Mouse (Mus musculus): ENCODE measurements around the gene Ccdc83.
A peak's percentile ranks its signal among the peaks of the same experiment; 100 is the strongest.

Gene Ccdc83

DNA sequence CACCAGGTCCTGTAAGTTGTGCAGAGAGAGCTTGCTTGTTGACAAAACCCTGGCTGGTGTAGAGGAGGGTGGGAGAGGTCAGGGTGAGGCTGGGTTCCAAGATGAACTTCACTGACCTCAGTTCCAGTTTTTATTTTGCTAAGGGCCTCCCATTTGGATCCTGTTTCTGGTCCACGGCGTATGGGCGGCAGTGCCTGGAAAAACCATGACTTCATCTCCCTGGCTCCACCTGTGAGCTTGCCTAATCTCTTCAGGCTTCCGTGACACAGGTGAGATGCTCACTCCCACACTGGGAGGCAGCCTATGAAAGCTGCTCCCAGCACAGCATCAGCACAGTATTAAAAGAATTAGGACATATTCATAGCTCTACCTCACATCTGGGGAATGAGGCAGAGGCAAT, 12.2 kb upstream of the Ccdc83 start:
- no peaks in the 10 kb centered on the region for H3K36me3 ChIP-seq (ENCODE audit: insufficient read depth, low read length)
- H3K4me3 ChIP-seq (replicated peaks; ENCODE audit: low read length), result no peak overlapping the region
- peaks cover 2% of the 10 kb centered on the region for H3K27me3 ChIP-seq (ENCODE audit: insufficient read depth, low read length)
- no peak for TF ChIP-seq NANOG (IDR thresholded peaks at IDR 0.05; ENCODE audit: borderline replicate concordance, low read length)
- no peak for TF ChIP-seq CTCF (conservative IDR thresholded peaks at IDR 0.05; ENCODE audit: low read length)
- no peak for TF ChIP-seq POU5F1 (IDR thresholded peaks at IDR 0.05; ENCODE audit: borderline replicate concordance, low read length)
- H3K4me1 ChIP-seq (replicated peaks; ENCODE audit: low read depth, low read length), result no peaks in the 10 kb centered on the region
- H3K9me3 ChIP-seq (ENCODE audit: low read length), result no peaks in the 10 kb centered on the region

DNA sequence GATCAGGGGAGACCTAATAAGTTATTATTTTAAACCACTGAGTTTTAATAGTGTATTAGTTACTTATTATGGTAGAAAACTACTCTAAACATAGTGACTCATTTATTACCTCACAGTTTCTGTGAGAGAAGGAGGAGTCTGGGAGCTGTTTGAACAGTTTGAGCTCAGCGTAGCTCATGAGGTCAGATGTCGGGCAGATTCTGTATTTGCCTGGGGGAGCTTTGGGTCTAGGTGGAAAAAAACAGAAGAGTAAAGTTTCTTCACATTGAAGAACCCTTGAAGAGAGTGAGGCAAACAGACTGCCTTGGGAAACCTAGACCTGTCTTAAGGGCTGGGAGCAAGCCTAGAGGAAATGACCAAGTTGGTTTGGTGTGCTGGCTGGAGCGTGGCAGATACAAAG, 11.7 kb upstream of the Ccdc83 start:
- H3K4me1 ChIP-seq (replicated peaks; ENCODE audit: low read depth, low read length), result no peaks in the 10 kb centered on the region
- no peak for TF ChIP-seq NANOG (IDR thresholded peaks at IDR 0.05; ENCODE audit: borderline replicate concordance, low read length)
- no peaks in the 10 kb centered on the region for H3K36me3 ChIP-seq (ENCODE audit: insufficient read depth, low read length)
- peaks cover 2% of the 10 kb centered on the region for H3K27me3 ChIP-seq (ENCODE audit: insufficient read depth, low read length)
- no peak overlapping the region for H3K4me3 ChIP-seq (replicated peaks; ENCODE audit: low read length)
- H3K9me3 ChIP-seq (ENCODE audit: low read length), result no peaks in the 10 kb centered on the region

DNA sequence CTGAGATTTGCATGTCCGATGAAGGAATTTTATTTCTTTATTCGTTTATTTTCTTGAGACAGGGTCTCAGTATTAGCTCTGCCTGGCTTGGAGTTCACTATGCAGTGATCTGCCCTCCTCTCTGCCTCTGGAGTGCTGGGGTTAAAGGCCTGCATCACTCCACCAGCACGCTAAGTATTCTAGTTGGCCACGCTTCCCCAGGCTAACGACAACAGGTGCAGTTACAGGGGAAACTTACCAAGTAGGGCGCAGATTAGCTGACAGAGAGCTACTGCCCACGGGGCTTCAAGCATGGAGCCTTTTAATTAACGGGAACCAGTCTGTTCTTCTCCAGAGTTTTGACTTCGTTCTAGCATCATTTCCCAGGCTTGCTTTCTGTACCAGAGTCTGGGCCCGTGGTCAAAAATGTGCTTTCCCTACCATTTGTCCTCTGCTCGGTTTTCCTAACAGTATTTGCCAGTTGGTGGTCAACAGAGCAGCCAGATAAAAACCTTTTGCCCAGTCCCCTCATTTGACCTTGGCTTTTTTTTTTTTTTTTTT, 9.1 kb upstream of the Ccdc83 start:
- TF ChIP-seq POU5F1 (IDR thresholded peaks at IDR 0.05; ENCODE audit: borderline replicate concordance, low read length) (no peak), CTCF (conservative IDR thresholded peaks at IDR 0.05; ENCODE audit: low read length) (no peak), NANOG (IDR thresholded peaks at IDR 0.05; ENCODE audit: borderline replicate concordance, low read length) (no peak)
- Histone ChIP-seq H3K27me3 (ENCODE audit: insufficient read depth, low read length) (peaks cover 2% of the 10 kb centered on the region), H3K4me1 (replicated peaks; ENCODE audit: low read depth, low read length) (no peaks in the 10 kb centered on the region), H3K4me3 (replicated peaks; ENCODE audit: low read length) (no peak overlapping the region), H3K36me3 (ENCODE audit: insufficient read depth, low read length) (no peaks in the 10 kb centered on the region), H3K9me3 (ENCODE audit: low read length) (no peaks in the 10 kb centered on the region)

DNA sequence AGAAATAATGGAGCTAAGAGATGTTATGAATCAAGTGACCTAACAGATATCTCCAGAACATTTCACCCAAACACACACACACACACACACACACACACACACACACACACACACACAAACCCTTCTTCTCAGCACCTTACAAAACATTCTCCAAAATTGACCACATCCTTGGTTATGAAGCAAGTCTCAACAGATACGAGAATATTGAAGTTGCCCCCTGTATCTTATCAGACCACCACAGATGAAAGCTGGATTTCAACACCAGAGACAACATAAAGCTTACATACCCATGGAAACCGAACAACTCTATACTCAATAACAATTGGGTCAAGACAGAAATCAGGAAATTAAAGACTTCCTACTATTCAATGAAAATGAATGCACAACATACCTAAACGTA, 4.6 kb upstream of the Ccdc83 start:
- peaks cover 5% of the 10 kb centered on the region for H3K4me1 ChIP-seq (replicated peaks; ENCODE audit: low read depth, low read length)
- H3K27me3 ChIP-seq (ENCODE audit: insufficient read depth, low read length), result peaks cover 2% of the 10 kb centered on the region
- no peak for TF ChIP-seq POU5F1 (IDR thresholded peaks at IDR 0.05; ENCODE audit: borderline replicate concordance, low read length)
- no peak for TF ChIP-seq CTCF (conservative IDR thresholded peaks at IDR 0.05; ENCODE audit: low read length)
- TF ChIP-seq NANOG (IDR thresholded peaks at IDR 0.05; ENCODE audit: borderline replicate concordance, low read length), result no peak

DNA sequence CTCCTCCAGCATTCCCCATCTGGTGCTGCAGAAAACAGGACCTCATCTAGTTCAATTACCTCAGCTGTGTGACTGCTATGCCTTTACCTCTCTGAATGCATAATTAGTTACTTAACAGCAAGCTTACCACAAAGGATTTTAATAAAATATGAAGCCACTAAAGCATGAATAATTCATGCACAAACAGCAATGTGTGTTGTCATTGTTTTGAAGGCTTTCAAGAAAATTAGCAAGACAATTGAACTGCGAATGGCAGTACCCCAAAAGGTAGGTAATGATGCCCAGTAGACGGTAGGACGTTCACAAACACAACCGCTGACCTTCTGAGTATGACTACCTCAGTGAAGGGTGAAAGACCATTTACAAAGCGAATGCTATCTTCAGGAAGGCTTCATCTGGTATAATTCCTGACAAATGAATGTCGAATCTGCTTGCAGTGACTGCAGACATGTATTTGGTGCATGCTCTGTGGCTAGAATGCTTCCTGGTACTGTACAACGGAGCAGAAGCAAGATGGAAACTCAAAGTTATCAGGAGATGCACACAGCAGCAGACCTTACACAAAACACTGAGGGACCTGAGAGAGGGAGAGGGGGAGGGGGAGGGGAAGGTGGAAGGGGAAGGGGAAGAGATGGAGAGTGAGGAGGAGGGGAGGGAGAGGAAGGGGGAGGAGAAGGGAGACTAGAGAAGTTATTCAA, 3.5 kb downstream of the Ccdc83 start:
- no peak overlapping the region for H3K4me3 ChIP-seq (replicated peaks; ENCODE audit: low read length)
- H3K27me3 ChIP-seq (ENCODE audit: insufficient read depth, low read length), result no peaks in the 10 kb centered on the region
- H3K9me3 ChIP-seq (ENCODE audit: low read length), result no peaks in the 10 kb centered on the region
- peaks cover 18% of the 10 kb centered on the region for H3K4me1 ChIP-seq (replicated peaks; ENCODE audit: low read depth, low read length)
- H3K36me3 ChIP-seq (ENCODE audit: insufficient read depth, low read length), result no peaks in the 10 kb centered on the region
- TF ChIP-seq POU5F1 (IDR thresholded peaks at IDR 0.05; ENCODE audit: borderline replicate concordance, low read length) (no peak), NANOG (IDR thresholded peaks at IDR 0.05; ENCODE audit: borderline replicate concordance, low read length) (no peak), CTCF (conservative IDR thresholded peaks at IDR 0.05; ENCODE audit: low read length) (no peak)

More for the DNA sequence above, 4.6 kb upstream of the Ccdc83 start:
- Histone ChIP-seq H3K9me3 (ENCODE audit: low read length) (no peaks in the 10 kb centered on the region), H3K36me3 (ENCODE audit: insufficient read depth, low read length) (no peaks in the 10 kb centered on the region), H3K4me3 (replicated peaks; ENCODE audit: low read length) (no peak overlapping the region)

DNA sequence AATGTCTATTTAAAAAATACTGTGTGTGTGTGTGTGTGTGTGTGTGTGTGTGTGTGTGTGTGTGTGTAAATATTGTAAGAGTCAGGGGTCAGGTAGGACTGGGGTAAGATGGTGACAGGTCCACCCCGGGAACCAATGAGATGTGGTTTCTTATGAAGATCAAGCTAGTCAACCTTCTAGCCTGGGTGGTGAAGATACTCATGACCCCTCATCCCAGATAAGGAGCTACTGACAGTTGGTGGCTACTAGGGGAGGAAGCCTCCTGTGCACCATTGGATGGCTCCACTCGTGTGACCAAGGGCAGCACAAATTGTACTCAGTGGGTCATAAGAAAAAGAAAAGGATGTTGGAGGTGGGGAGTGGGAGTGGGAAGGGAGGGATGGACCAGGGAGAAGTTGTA, 5.7 kb downstream of the Ccdc83 start:
- TF ChIP-seq CTCF (conservative IDR thresholded peaks at IDR 0.05; ENCODE audit: low read length) (no peak), POU5F1 (IDR thresholded peaks at IDR 0.05; ENCODE audit: borderline replicate concordance, low read length) (no peak), NANOG (IDR thresholded peaks at IDR 0.05; ENCODE audit: borderline replicate concordance, low read length) (no peak)
- Histone ChIP-seq H3K4me3 (replicated peaks; ENCODE audit: low read length) (no peak overlapping the region), H3K4me1 (replicated peaks; ENCODE audit: low read depth, low read length) (peaks cover 11% of the 10 kb centered on the region), H3K27me3 (ENCODE audit: insufficient read depth, low read length) (no peaks in the 10 kb centered on the region), H3K9me3 (ENCODE audit: low read length) (no peaks in the 10 kb centered on the region), H3K36me3 (ENCODE audit: insufficient read depth, low read length) (no peaks in the 10 kb centered on the region)

DNA sequence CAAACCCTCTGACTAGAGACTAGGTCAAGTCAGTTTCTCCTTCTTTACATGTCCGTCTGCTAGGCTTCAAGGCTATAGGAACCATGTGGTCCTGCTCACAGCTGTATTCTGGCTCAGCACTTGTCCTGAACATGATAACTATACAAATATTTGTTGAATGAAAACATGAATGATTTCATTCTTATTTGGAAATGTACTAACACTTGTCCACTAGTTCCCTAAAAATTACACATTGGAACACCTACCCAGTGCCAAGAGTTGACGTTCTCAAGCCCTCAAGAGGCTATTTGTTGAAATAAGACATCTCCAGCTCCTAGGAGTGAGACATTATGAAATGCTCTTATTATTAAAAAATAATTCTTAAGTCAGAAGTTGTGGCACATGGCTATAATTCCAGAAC, 6.9 kb downstream of the Ccdc83 start:
- Histone ChIP-seq H3K4me1 (replicated peaks; ENCODE audit: low read depth, low read length) (peaks cover 11% of the 10 kb centered on the region), H3K27me3 (ENCODE audit: insufficient read depth, low read length) (no peaks in the 10 kb centered on the region), H3K4me3 (replicated peaks; ENCODE audit: low read length) (no peak overlapping the region), H3K36me3 (ENCODE audit: insufficient read depth, low read length) (no peaks in the 10 kb centered on the region), H3K9me3 (ENCODE audit: low read length) (no peaks in the 10 kb centered on the region)
- TF ChIP-seq POU5F1 (IDR thresholded peaks at IDR 0.05; ENCODE audit: borderline replicate concordance, low read length) (no peak), NANOG (IDR thresholded peaks at IDR 0.05; ENCODE audit: borderline replicate concordance, low read length) (no peak), CTCF (conservative IDR thresholded peaks at IDR 0.05; ENCODE audit: low read length) (no peak)

DNA sequence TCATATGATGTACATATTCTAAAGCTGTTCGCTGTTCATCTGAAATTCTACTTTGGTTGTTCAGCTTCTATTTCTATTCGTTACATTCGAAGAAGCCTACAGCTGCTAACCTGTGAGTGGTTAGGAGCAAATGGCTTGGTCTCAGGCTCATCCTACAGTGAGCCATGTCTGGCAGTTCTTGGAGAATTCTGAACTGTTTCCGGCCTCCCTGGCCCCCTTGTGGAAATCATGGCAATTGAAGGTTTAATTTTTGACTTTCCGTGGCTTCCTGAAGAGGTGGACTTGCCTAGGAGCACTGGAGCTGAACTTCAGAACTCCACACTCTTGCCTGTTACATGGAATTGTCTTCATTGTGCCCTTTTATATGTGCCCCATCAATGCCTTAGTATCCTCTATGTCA, 12.6 kb downstream of the Ccdc83 start:
- Histone ChIP-seq H3K4me3 (replicated peaks; ENCODE audit: low read length) (no peak overlapping the region), H3K9me3 (ENCODE audit: low read length) (peaks cover 4% of the 10 kb centered on the region; the same call in 1 of the 2 replicates), H3K4me1 (replicated peaks; ENCODE audit: low read depth, low read length) (no peaks in the 10 kb centered on the region), H3K36me3 (ENCODE audit: insufficient read depth, low read length) (no peaks in the 10 kb centered on the region), H3K27me3 (ENCODE audit: insufficient read depth, low read length) (no peaks in the 10 kb centered on the region)
- peak; percentile 32 for TF ChIP-seq CTCF (conservative IDR thresholded peaks at IDR 0.05; ENCODE audit: low read length)
- TF ChIP-seq POU5F1 (IDR thresholded peaks at IDR 0.05; ENCODE audit: borderline replicate concordance, low read length), result no peak
- TF ChIP-seq NANOG (IDR thresholded peaks at IDR 0.05; ENCODE audit: borderline replicate concordance, low read length), result no peak

DNA sequence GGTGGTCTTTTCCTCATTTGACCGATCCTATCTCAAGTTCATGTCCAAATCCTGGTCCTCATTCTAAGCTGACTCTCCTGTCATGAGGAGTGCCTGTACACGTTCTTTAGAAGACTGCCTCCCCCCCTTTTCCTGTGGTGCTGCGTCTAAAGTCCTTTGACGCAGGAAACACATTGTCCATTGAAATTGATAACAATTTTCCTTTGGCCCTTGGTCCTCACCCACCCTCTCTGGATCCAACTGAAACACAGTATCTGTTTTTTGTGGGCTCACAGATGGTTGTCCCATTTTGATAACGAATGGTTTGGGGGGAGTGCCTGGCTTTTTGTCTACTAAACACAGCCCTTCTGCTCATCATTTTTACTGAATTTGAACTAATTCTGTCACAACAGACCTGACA, 21.9 kb downstream of the Ccdc83 start:
- no peaks in the 10 kb centered on the region for H3K27me3 ChIP-seq (ENCODE audit: insufficient read depth, low read length)
- H3K4me3 ChIP-seq (replicated peaks; ENCODE audit: low read length), result no peak overlapping the region
- no peaks in the 10 kb centered on the region for H3K36me3 ChIP-seq (ENCODE audit: insufficient read depth, low read length)
- peaks cover 9% of the 10 kb centered on the region; the same call in 1 of the 2 replicates for H3K9me3 ChIP-seq (ENCODE audit: low read length)
- no peak for TF ChIP-seq NANOG (IDR thresholded peaks at IDR 0.05; ENCODE audit: borderline replicate concordance, low read length)
- no peak for TF ChIP-seq CTCF (conservative IDR thresholded peaks at IDR 0.05; ENCODE audit: low read length)
- no peak for TF ChIP-seq POU5F1 (IDR thresholded peaks at IDR 0.05; ENCODE audit: borderline replicate concordance, low read length)
- no peaks in the 10 kb centered on the region for H3K4me1 ChIP-seq (replicated peaks; ENCODE audit: low read depth, low read length)

All from E14TG2a.4 (cell line).